Mouse (Mus musculus) fibroblast of lung, adult 2 months (primary cell): ENCODE measurements around the gene Frs3.
A peak's percentile ranks its signal among the peaks of the same experiment; 100 is the strongest.

ENCODE experiments used
- DNase-seq: peaks from one replicate; pipeline ENCODE4 v3.0.0-alpha.2; 2011; ENCODE audit warnings: low read depth

Frs3 gene

GRCm38 (mm10) chr17:47736856-47737255, 48.0 kb downstream of the Frs3 start, which contains the start of gene Tfeb:
Gene Tfeb (plus strand): TSS chr17:47737030.
- peak; percentile 65 for DNase-seq

GRCm38 (mm10) chr17:47737271-47738065, 48.6 kb downstream of the Frs3 start:
- DNase-seq, result peak; percentile 67

GRCm38 (mm10) chr17:47738066-47738878, 49.4 kb downstream of the Frs3 start:
- no peak for DNase-seq

- DNase-seq, result no peak
Observed at GRCm38 (mm10) chr17:47738879-47739798, 50.3 kb downstream of the Frs3 start.

GRCm38 (mm10) chr17:47740186-47740585, 51.4 kb downstream of the Frs3 start:
- no peak for DNase-seq

GRCm38 (mm10) chr17:47742991-47743734, 54.3 kb downstream of the Frs3 start:
- DNase-seq, result no peak

GRCm38 (mm10) chr17:47744086-47744485, 55.3 kb downstream of the Frs3 start:
- no peak for DNase-seq

GRCm38 (mm10) chr17:47744746-47745368, 56.0 kb downstream of the Frs3 start:
- DNase-seq, result no peak

- no peak for DNase-seq
Observed at GRCm38 (mm10) chr17:47748791-47749553, 60.1 kb downstream of the Frs3 start.

GRCm38 (mm10) chr17:47749626-47750025, 60.8 kb downstream of the Frs3 start:
- DNase-seq, result no peak

GRCm38 (mm10) chr17:47750101-47750500, 61.3 kb downstream of the Frs3 start:
- DNase-seq, result no peak

- DNase-seq, result no peak
Observed at GRCm38 (mm10) chr17:47751811-47752210, 63.0 kb downstream of the Frs3 start.

- DNase-seq, result no peak
Observed at GRCm38 (mm10) chr17:47753130-47753775, 64.4 kb downstream of the Frs3 start.
